Mouse (Mus musculus) heart, postnatal 0 days (tissue): ENCODE measurements around the gene Ephb2.

Source experiments
- CTCF ChIP-seq: IDR thresholded peaks from 2 replicates; pipeline ENCODE4 v1.5.1; 2016; ENCODE audit warnings: antibody characterized with exemption, control low read depth, low read depth
- EP300 ChIP-seq: IDR thresholded peaks from 2 replicates; pipeline ENCODE4 v1.6.1; 2016; ENCODE audit warnings: antibody characterized with exemption, low read depth

DNA sequence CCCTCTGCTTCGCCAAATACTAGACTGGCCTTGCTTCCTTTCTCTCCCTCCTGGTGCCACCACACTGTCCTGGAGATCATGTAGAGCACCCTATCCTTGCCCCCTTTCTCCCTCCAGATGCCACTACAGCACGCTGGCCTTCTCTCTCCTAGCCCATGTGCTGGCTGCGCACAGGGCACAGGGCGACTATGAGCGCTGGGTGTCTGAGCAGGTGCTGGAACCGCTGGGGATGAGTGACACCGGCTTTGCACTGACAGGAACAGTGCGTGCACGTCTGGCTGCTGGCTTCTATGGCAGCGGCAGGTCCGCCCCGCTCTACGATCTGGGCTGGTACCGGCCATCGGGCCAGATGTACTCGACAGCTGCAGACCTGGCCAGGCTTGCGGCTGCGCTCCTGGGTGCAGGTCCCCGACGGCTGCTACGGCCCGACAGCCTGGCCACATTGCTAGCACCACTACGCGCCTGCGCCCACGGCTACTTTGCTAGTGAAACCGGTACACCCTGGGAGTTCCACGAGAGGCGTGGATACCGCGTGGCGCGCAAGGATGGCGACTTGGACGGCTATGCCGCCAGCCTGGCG lies 198.7 kb downstream of the Ephb2 start:
- TF ChIP-seq CTCF (no peak), EP300 (no peak)
